Mouse (Mus musculus) left cerebral cortex, postnatal 36 days (tissue): ENCODE measurements around the gene Nfkbiz. TPM values are rescaled to one million over a fixed set of nuclear protein-coding genes. Genes with fewer than 3 reads are reported as not detected.

Experiments used
- DNase-seq, 2 experiments: peaks; one replicate each; pipeline ENCODE4 v3.0.0; 2021 to 2022; ENCODE audit warnings: low spot score in 2 of 2, mixed read lengths in 1 of 2
- intact Hi-C: fragments of 180-260 bp; cut with DNase I; formaldehyde crosslinking; loops from one replicate; pipeline ENCODE4 v1.15.1; 2025
- total RNA-seq, 2 experiments: library from RNA; stranded (reverse); gene quantifications; 2 replicates each; pipeline ENCODE4 v1.2.3; 2021

The Nfkbiz gene
- total RNA-seq, 2 experiments from 2014 or later = 2.9 to 3.8 TPM

- no peak for DNase-seq
- intact Hi-C loops = loop anchor here (10.0 kb wide), 1 partner anchor 282 kb away; no protein-coding TSS in a partner anchor
Measured at GRCm38 (mm10) chr16:55837168-55837567, 1.5 kb downstream of the Nfkbiz start.

- DNase-seq = no peak
- intact Hi-C loops = loop anchor here (10.0 kb wide), 1 partner anchor 281 kb away; no protein-coding TSS in a partner anchor
Measured at GRCm38 (mm10) chr16:55835798-55836197, 2.9 kb downstream of the Nfkbiz start.

GRCm38 (mm10) chr16:55832617-55833016, 6.1 kb downstream of the Nfkbiz start:
- intact Hi-C loops = loop anchor here (10.0 kb wide), 1 partner anchor 278 kb away; no protein-coding TSS in a partner anchor
- DNase-seq = no peak

- intact Hi-C loops = loop anchor here (10.0 kb wide), 1 partner anchor 277 kb away; no protein-coding TSS in a partner anchor
- DNase-seq = no peak
Measured at GRCm38 (mm10) chr16:55832040-55832439, 6.7 kb downstream of the Nfkbiz start.

GRCm38 (mm10) chr16:55831451-55831850, 7.2 kb downstream of the Nfkbiz start:
- DNase-seq = no peak
- intact Hi-C loops = loop anchor here (10.0 kb wide), 1 partner anchor 277 kb away; no protein-coding TSS in a partner anchor

- no peak for DNase-seq
- intact Hi-C loops = no loop called here
Measured at GRCm38 (mm10) chr16:55823398-55824155, 15.1 kb downstream of the Nfkbiz start.

GRCm38 (mm10) chr16:55822741-55823397, 15.8 kb downstream of the Nfkbiz start:
- intact Hi-C loops = loop anchor here (1.0 kb wide), 1 partner anchor 15 kb away; the partner anchor contains the start of gene Nfkbiz
- no peak for DNase-seq

GRCm38 (mm10) chr16:55821997-55822740, 16.5 kb downstream of the Nfkbiz start:
- intact Hi-C loops = loop anchor here (1.0 kb wide), 1 partner anchor 16 kb away; the partner anchor contains the start of gene Nfkbiz
- DNase-seq = peak; percentile 77 to 81

GRCm38 (mm10) chr16:55821571-55821981, 17.1 kb downstream of the Nfkbiz start:
- no peak for DNase-seq
- intact Hi-C loops = no loop called here

GRCm38 (mm10) chr16:55820916-55821570, 17.7 kb downstream of the Nfkbiz start:
- peak in 1 of 2 experiments; percentile 8 for DNase-seq
- intact Hi-C loops = no loop called here

GRCm38 (mm10) chr16:55820161-55820915, 18.4 kb downstream of the Nfkbiz start:
- no peak for DNase-seq
- intact Hi-C loops = no loop called here

GRCm38 (mm10) chr16:55819186-55819861, 19.4 kb downstream of the Nfkbiz start:
- no peak for DNase-seq
- intact Hi-C loops = no loop called here

GRCm38 (mm10) chr16:55817717-55818515, 20.8 kb downstream of the Nfkbiz start:
- DNase-seq = no peak
- intact Hi-C loops = no loop called here

GRCm38 (mm10) chr16:55816202-55816941, 22.3 kb downstream of the Nfkbiz start:
- intact Hi-C loops = no loop called here
- no peak for DNase-seq

GRCm38 (mm10) chr16:55815466-55815865, 23.2 kb downstream of the Nfkbiz start:
- DNase-seq = no peak
- intact Hi-C loops = no loop called here

- intact Hi-C loops = no loop called here
- no peak for DNase-seq
Measured at GRCm38 (mm10) chr16:55814686-55815085, 24.0 kb downstream of the Nfkbiz start.

- DNase-seq = no peak
- intact Hi-C loops = no loop called here
Measured at GRCm38 (mm10) chr16:55813916-55814315, 24.8 kb downstream of the Nfkbiz start.
